Mouse (Mus musculus): ENCODE measurements around the gene Ankrd2. TPM values are rescaled to one million over a fixed set of nuclear protein-coding genes. Genes with fewer than 3 reads are reported as not detected.

The Ankrd2 gene
- polyA plus RNA-seq, 1 experiment from 2014 or later = 0.56 TPM

DNA sequence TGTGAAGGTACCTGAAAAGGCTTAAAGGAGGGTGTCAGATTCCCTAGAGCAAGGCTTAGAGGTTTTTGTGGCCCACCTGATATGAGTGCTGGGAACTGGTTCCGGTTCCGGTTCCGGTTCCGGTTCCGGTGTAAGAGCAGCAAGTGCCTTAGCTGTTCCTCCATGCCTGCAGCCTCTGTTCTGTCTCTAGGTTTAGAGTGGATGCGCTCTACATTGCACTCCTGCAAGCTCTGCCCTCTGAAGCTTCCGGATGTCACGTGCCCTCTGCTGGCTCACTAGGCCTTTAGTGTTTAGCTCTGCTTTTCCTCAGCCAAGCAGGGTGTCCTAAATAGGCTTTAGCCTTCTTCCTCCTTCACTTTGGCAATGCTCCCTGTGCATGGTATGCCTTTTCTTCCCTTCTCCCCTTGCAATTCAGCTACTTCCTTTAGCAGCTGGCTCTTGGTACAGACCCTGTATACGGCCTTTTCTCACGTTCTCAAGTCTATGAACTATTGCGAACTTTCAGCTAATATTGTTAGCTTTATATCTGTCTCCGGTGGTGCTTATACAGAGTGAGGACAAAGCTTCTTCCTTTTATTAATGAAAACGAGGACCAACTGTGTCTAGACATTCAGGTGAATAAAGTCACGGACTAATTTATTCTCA, 53.4 kb downstream of the Ankrd2 start:
- no peaks in the 10 kb centered on the region for H3K27me3 ChIP-seq (replicated peaks)
- 14% methylated on average over 14 of the region's 14 CpGs for WGBS
- ATAC-seq (replicated peaks) = no peak
- peak overlapping the region; percentile 58 for H3K4me2 ChIP-seq
- H3K36me3 ChIP-seq (replicated peaks) = no peaks in the 10 kb centered on the region
- peak overlapping the region; percentile 77 for H3K27ac ChIP-seq
- H3K4me3 ChIP-seq = peak overlapping the region; percentile 79
- H3K4me1 ChIP-seq = peaks cover 40% of the 10 kb centered on the region
- H3K9ac ChIP-seq = 0 out of 2 replicates have a peak overlapping the region, but pooled peaks have one; percentile 1
- no peaks in the 10 kb centered on the region for H3K9me3 ChIP-seq

DNA sequence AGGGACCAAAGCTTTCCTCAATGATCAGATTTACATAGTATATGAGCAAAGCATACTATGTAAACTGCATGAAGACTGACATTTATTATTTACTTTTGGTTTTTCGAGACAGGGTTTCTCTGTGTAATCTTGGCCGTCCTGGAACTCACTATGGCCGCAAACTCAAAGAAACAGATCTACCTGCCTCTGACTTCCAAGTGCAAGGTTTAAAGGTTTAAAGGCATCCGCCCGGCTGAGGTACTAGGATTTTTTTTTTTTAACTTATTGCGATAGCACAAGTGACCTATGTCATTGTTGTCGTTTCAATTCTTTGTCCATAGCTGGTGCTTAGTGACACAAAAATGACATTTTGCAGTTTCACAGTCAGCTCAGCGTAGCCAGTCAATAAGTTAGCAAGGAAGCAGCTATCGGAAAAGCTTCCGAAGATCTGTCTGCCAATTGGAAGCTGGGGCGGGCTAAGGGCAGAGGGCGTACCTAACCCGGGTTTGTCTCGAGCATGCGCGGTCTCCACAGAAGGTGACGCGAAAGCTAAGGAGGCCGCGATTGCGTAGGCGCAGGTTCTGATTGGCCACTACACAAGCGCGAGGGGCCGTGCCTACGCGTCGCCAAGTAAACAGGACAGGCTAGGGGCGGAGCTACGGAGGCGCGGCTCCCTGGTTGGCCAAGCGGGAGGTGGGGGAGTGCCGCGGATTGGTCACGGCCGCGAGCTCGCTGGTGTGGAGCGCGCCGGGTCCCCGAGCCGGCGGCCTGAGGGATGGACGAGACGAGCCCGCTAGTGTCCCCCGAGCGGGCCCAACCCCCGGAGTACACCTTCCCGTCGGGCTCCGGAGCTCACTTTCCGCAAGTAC, 54.2 kb downstream of the Ankrd2 start, which contains the start of gene Pi4k2a:
Gene Pi4k2a (plus strand): TSS at position 723 of the 848 bp plus-strand sequence.
- Histone ChIP-seq H3K27ac (peak within 1 kb of the TSS; percentile 89), H3K4me3 (peak within 1 kb of the TSS; percentile 79), H3K9ac (peak within 1 kb of the TSS; percentile 68), H3K4me2 (peak within 1 kb of the TSS; percentile 73), H3K9me3 (no peaks in the 10 kb centered on the region), H3K4me1 (peaks cover 40% of the 10 kb centered on the region), H3K36me3 (replicated peaks) (no peaks in the 10 kb centered on the region), H3K27me3 (replicated peaks) (no peaks in the 10 kb centered on the region)
- ATAC-seq (replicated peaks) = peak; percentile 98
- WGBS = 1% methylated on average over 55 of the region's 55 CpGs

- Histone ChIP-seq H3K27me3 (replicated peaks) (no peaks in the 10 kb centered on the region), H3K36me3 (replicated peaks) (no peaks in the 10 kb centered on the region), H3K9ac (peak overlapping the region; percentile 68), H3K4me3 (peak overlapping the region; percentile 79), H3K27ac (peak overlapping the region; percentile 89), H3K9me3 (no peaks in the 10 kb centered on the region), H3K4me1 (peaks cover 36% of the 10 kb centered on the region), H3K4me2 (peak overlapping the region; percentile 73)
- WGBS = under 1% methylated on average over 47 of the region's 52 CpGs
- ATAC-seq (replicated peaks) = peak; percentile 69
Observed at GRCm38 (mm10) chr19:42090637-42091141, 54.9 kb downstream of the Ankrd2 start.

Other genes with a start within 250 kb of the Ankrd2 start
- 5.2 and 6.2 TPM in 2 replicates for gene Arhgap19, start 234.0 kb upstream of the Ankrd2 start, polyA plus RNA-seq (2015; fragmentation: Nextera tagmentation; extraction: Ambion mirVana)
- 30.1 and 30.9 TPM in 2 replicates for gene Frat1, start 206.0 kb upstream of the Ankrd2 start, polyA plus RNA-seq (2015; fragmentation: Nextera tagmentation; extraction: Ambion mirVana)
- 9.5 and 9.7 TPM in 2 replicates for gene Frat2, start 187.9 kb upstream of the Ankrd2 start, polyA plus RNA-seq (2015; fragmentation: Nextera tagmentation; extraction: Ambion mirVana)
- gene Rrp12, start 139.8 kb upstream of the Ankrd2 start, polyA plus RNA-seq (2015; fragmentation: Nextera tagmentation; extraction: Ambion mirVana) = 16.7 and 18.5 TPM in 2 replicates
- gene Pgam1, start 124.1 kb upstream of the Ankrd2 start, polyA plus RNA-seq (2015; fragmentation: Nextera tagmentation; extraction: Ambion mirVana) = 484 and 515 TPM in 2 replicates
- 53.1 and 61.1 TPM in 2 replicates for gene Exosc1, start 102.6 kb upstream of the Ankrd2 start, polyA plus RNA-seq (2015; fragmentation: Nextera tagmentation; extraction: Ambion mirVana)
- 88.0 and 91.9 TPM in 2 replicates for gene Zdhhc16, start 102.5 kb upstream of the Ankrd2 start, polyA plus RNA-seq (2015; fragmentation: Nextera tagmentation; extraction: Ambion mirVana)
- gene Mms19, start 54.8 kb upstream of the Ankrd2 start, polyA plus RNA-seq (2015; fragmentation: Nextera tagmentation; extraction: Ambion mirVana) = 34.9 and 37.5 TPM in 2 replicates
- 10.0 and 13.6 TPM in 2 replicates for gene Ubtd1, start 54.2 kb upstream of the Ankrd2 start, polyA plus RNA-seq (2015; fragmentation: Nextera tagmentation; extraction: Ambion mirVana)
- gene Hoga1, start 9.6 kb downstream of the Ankrd2 start, polyA plus RNA-seq (2015; fragmentation: Nextera tagmentation; extraction: Ambion mirVana) = 1.1 and 1.3 TPM in 2 replicates
- not detected in 2 replicates for gene 4933411K16Rik, start 16.2 kb downstream of the Ankrd2 start, polyA plus RNA-seq (2015; fragmentation: Nextera tagmentation; extraction: Ambion mirVana)
- gene Morn4, start 50.4 kb downstream of the Ankrd2 start, polyA plus RNA-seq (2015; fragmentation: Nextera tagmentation; extraction: Ambion mirVana) = 154 and 162 TPM in 2 replicates
- 30.1 and 30.6 TPM in 2 replicates for gene Pi4k2a, start 54.5 kb downstream of the Ankrd2 start, polyA plus RNA-seq (2015; fragmentation: Nextera tagmentation; extraction: Ambion mirVana)
- 6.3 and 7.3 TPM in 2 replicates for gene Avpi1, start 93.1 kb downstream of the Ankrd2 start, polyA plus RNA-seq (2015; fragmentation: Nextera tagmentation; extraction: Ambion mirVana)
- gene Marveld1, start 111.4 kb downstream of the Ankrd2 start, polyA plus RNA-seq (2015; fragmentation: Nextera tagmentation; extraction: Ambion mirVana) = 2.9 and 4.6 TPM in 2 replicates
- gene Zfyve27, start 128.0 kb downstream of the Ankrd2 start, polyA plus RNA-seq (2015; fragmentation: Nextera tagmentation; extraction: Ambion mirVana) = 70.3 and 74.2 TPM in 2 replicates
- 1.1 and 1.3 TPM in 2 replicates for gene Sfrp5, start 166.3 kb downstream of the Ankrd2 start, polyA plus RNA-seq (2015; fragmentation: Nextera tagmentation; extraction: Ambion mirVana)
- 62.7 and 65.5 TPM in 2 replicates for gene Golga7b, start 211.6 kb downstream of the Ankrd2 start, polyA plus RNA-seq (2015; fragmentation: Nextera tagmentation; extraction: Ambion mirVana)

All from midbrain, embryonic 15.5 days (tissue).